12 mouse cellular contexts compared by ENCODE assay signal in genomic region chr11:90417011-90417410, GRCm38 (mm10). TPM values are rescaled to one million over a fixed set of nuclear protein-coding genes. Genes with fewer than 3 reads are reported as not detected.
DNase-seq lines count a peak whose midpoint lies in the region; ATAC-seq lines count a peak whose summit lies in the region.
"Had no signal": no experiment of that assay in that cellular context is flagged by ENCODE, and none has a peak within 500 bp of the region (broad histone marks: within the 10 kb centered on the region; RNA-seq: fewer than 3 reads in every experiment).

No protein-coding gene starts in this region.

- peaks cover 11% of the 10 kb centered on the region for H3K4me1 ChIP-seq in heart, embryonic 13.5 days
- H3K4me1 ChIP-seq in limb, embryonic 13.5 days: peaks cover 13% of the 10 kb centered on the region; the same call in 1 of the 2 replicates
- peaks cover 12% of the 10 kb centered on the region for H3K4me1 ChIP-seq in limb, embryonic 10.5 days

- WGBS in heart, embryonic 13.5 days: 75% methylated on average over 5 of the region's 5 CpGs
- 75% methylated on average over 5 of the region's 5 CpGs for WGBS in limb, embryonic 13.5 days
- 75% methylated on average over 5 of the region's 5 CpGs for WGBS in limb, embryonic 10.5 days

- DNase-seq in adrenal gland, adult (ENCODE audit: inconsistent age in 2 of 2, low spot score in 1 of 2): peak; percentile 9 to 38
- no peak for DNase-seq in adrenal gland, postnatal 36 days
- DNase-seq in heart, postnatal 4 days: no peak
- no peak for DNase-seq in limb, embryonic 10.5 days (ENCODE audit: low spot score)
- peak; percentile 14 to 23 for DNase-seq in right cerebral cortex, postnatal 36 days (ENCODE audit: low spot score in 2 of 2)
- DNase-seq in right cerebral cortex, postnatal 25 days: no peak
- DNase-seq: adrenal gland, postnatal 14 days; thymus, adult 2 months had no signal

- H3K9me3 ChIP-seq in heart, embryonic 13.5 days: no peaks in the 10 kb centered on the region
- H3K9me3 ChIP-seq in limb, embryonic 13.5 days: no peaks in the 10 kb centered on the region; the same call in 1 of the 2 replicates
- H3K9me3 ChIP-seq in limb, embryonic 10.5 days (replicated peaks): no peaks in the 10 kb centered on the region

- H3K4me2 ChIP-seq in heart, embryonic 13.5 days: peak overlapping the region; percentile 70; the same call in 1 of the 2 replicates
- peak overlapping the region; percentile 68 for H3K4me2 ChIP-seq in limb, embryonic 13.5 days (replicated peaks)

- no peak for ATAC-seq in heart, embryonic 13.5 days (ENCODE audit: extremely low read depth, insufficient number of reproducible peaks, low FRiP score, low TSS enrichment)
- no peak for ATAC-seq in limb, embryonic 13.5 days (ENCODE audit: low FRiP score, low read depth)

- no peak overlapping the region for H3K27ac ChIP-seq in heart, embryonic 13.5 days (replicated peaks)
- H3K27ac ChIP-seq in limb, embryonic 13.5 days: no peak overlapping the region
- H3K27ac ChIP-seq in limb, embryonic 10.5 days: no peak overlapping the region
- H3K27ac ChIP-seq: hindbrain, embryonic 14.5 days; kidney, postnatal 0 days had no signal

- no peak overlapping the region for H3K4me3 ChIP-seq in heart, embryonic 13.5 days
- H3K4me3 ChIP-seq in limb, embryonic 13.5 days: no peak overlapping the region
- no peak overlapping the region for H3K4me3 ChIP-seq in limb, embryonic 10.5 days

- H3K27me3 ChIP-seq in heart, embryonic 13.5 days (replicated peaks): peaks cover 14% of the 10 kb centered on the region; the same call in 1 of the 2 replicates
- peaks cover 16% of the 10 kb centered on the region for H3K27me3 ChIP-seq in limb, embryonic 13.5 days
- peaks cover 33% of the 10 kb centered on the region for H3K27me3 ChIP-seq in limb, embryonic 10.5 days (ENCODE audit: low read depth, poor library complexity, severe bottlenecking)

- no peaks in the 10 kb centered on the region for H3K36me3 ChIP-seq in heart, embryonic 13.5 days
- H3K36me3 ChIP-seq in limb, embryonic 13.5 days: no peaks in the 10 kb centered on the region
- H3K36me3 ChIP-seq in limb, embryonic 10.5 days: no peaks in the 10 kb centered on the region

- no peak overlapping the region for H3K9ac ChIP-seq in heart, embryonic 13.5 days
- H3K9ac ChIP-seq in limb, embryonic 13.5 days: no peak overlapping the region

RNA-seq across cellular contexts. Expression of gene Hlf, which starts 26.3 kb away (rescaled TPM):
- 10 to 100 TPM in 1 of 2 experiments, 1 to 10 TPM in 1; 10.0 to 13.7 TPM for total RNA-seq in adrenal gland, postnatal 36 days (2021)
- polyA plus RNA-seq in heart, embryonic 13.5 days (2015; fragmentation: Nextera tagmentation; extraction: Ambion mirVana): 3.0 and 3.3 TPM in 2 replicates
- total RNA-seq in heart, postnatal 4 days (2021): 10 to 100 TPM; 16.6 to 19.0 TPM
- 1.3 and 1.9 TPM in 2 replicates for polyA plus RNA-seq in limb, embryonic 13.5 days (2015; fragmentation: Nextera tagmentation; extraction: Ambion mirVana)
- 0.21 and 0.29 TPM in 2 replicates for polyA plus RNA-seq in limb, embryonic 10.5 days (2016; fragmentation: Nextera tagmentation; extraction: Ambion mirVana)

Comparison
In these comparisons a context has a peak if more than half of its experiments do, and no peak if none do; other contexts are left out.
1. DNase-seq: peak in adrenal gland, adult (2 of 2) and right cerebral cortex, postnatal 36 days (2 of 2); none in adrenal gland, postnatal 36 days (0 of 2), heart, postnatal 4 days (single experiment), limb, embryonic 10.5 days (single experiment) and right cerebral cortex, postnatal 25 days (single experiment).